Mouse (Mus musculus) intestine, postnatal 0 days (tissue): ENCODE measurements around the gene Cradd. TPM values are rescaled to one million over a fixed set of nuclear protein-coding genes. Genes with fewer than 3 reads are reported as not detected.

ENCODE experiments used
- ATAC-seq: fragments of 200-750 bp; cut with Nextera tagmentation; 2 replicates; pipeline ENCODE4 v1.8.0; 2017; ENCODE audit warnings: mild to moderate bottlenecking, moderate TSS enrichment, moderate library complexity
- H3K27ac ChIP-seq: fragments of 300-500 bp; sonication (generic); 2 replicates; pipeline ENCODE4 v1.5.1; 2014; ENCODE audit warnings: mild to moderate bottlenecking, low read depth, low read length, moderate library complexity
- H3K27me3 ChIP-seq: fragments of 300-500 bp; sonication (generic); replicated peaks from 2 replicates; pipeline ENCODE4 v1.6.1; 2014; ENCODE audit warnings: low read length, mixed read lengths; ENCODE audit not compliant: control insufficient read depth, insufficient read depth
- H3K36me3 ChIP-seq: fragments of 300-500 bp; sonication (generic); 2 replicates; pipeline ENCODE4 v1.6.1; 2014; ENCODE audit warnings: mild to moderate bottlenecking, moderate library complexity; ENCODE audit not compliant: control insufficient read depth, insufficient read depth
- H3K4me1 ChIP-seq: fragments of 300-500 bp; sonication (generic); replicated peaks from 2 replicates; pipeline ENCODE4 v1.6.1; 2014; ENCODE audit warnings: antibody characterized with exemption, low read length, mixed read lengths; ENCODE audit not compliant: control insufficient read depth, insufficient read depth
- H3K4me2 ChIP-seq: fragments of 300-500 bp; sonication (generic); replicated peaks from 2 replicates; pipeline ENCODE4 v1.6.1; 2014; ENCODE audit warnings: low read depth, mild to moderate bottlenecking, moderate library complexity
- H3K4me3 ChIP-seq: fragments of 300-500 bp; sonication (generic); 2 replicates; pipeline ENCODE4 v1.5.1; 2014; ENCODE audit warnings: low read depth, low read length
- H3K9ac ChIP-seq: fragments of 300-500 bp; sonication (generic); 2 replicates; pipeline ENCODE4 v1.6.1; 2014; ENCODE audit warnings: mild to moderate bottlenecking, low read depth, low read length
- H3K9me3 ChIP-seq: fragments of 300-500 bp; sonication (generic); 2 replicates; pipeline ENCODE4 v1.6.1; 2016; ENCODE audit warnings: mixed run types; ENCODE audit not compliant: control insufficient read depth
- CTCF ChIP-seq: sonication (generic); IDR thresholded peaks from 2 replicates; pipeline ENCODE4 v1.5.1; 2016; ENCODE audit warnings: low read depth, mild to moderate bottlenecking, control low read depth, antibody characterized with exemption, moderate library complexity
- WGBS: fragments of 180-500 bp; shearing (Covaris S2); extraction: QIAGEN DNeasy Blood & Tissue Kit; methylation state at CpG from one replicate; pipeline ENCODE4 v1.1.7; 2014; 5-methylcytosine and 5-hydroxymethylcytosine counted together
- polyA plus RNA-seq: library from polyadenylated mRNA; unstranded; fragments of >200 nt; fragmentation: Nextera tagmentation; extraction: Ambion mirVana; gene quantifications from 2 replicates; pipeline ENCODE4 v1.2.1, GENCODE M21; 2015

Gene Cradd
- polyA plus RNA-seq, 1 experiment from 2014 or later, result 12.5 TPM

DNA sequence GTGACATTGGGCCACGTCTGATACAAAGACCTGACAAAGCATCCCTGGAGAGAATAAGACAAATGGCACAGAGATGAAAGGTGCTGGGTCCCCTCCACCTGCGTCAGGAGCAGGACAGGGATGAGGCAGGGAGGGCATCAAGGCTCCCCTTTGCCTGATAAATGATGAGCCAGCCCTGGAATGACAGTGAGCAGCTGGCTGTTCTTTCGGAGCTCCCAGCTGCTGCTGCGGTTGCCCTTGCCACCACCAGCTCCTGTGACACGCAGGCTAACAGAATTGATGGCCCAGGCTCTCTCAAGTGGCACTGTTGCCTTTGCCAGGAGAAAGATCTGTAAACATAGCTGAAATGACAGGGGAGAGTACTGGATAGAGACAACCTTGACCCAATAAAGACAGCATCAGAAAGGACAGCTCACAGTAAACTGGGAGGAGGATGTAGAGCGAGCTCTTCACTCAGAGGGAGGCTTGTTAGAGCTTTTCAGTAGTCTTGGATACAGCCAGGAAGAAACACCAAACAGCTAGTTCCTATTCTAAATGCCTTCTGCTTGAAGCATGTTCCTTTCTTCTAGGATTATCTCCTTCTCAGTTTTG is 31.8 kb upstream of the Cradd start:
- WGBS, result 45% methylated on average over 6 of the region's 6 CpGs

DNA sequence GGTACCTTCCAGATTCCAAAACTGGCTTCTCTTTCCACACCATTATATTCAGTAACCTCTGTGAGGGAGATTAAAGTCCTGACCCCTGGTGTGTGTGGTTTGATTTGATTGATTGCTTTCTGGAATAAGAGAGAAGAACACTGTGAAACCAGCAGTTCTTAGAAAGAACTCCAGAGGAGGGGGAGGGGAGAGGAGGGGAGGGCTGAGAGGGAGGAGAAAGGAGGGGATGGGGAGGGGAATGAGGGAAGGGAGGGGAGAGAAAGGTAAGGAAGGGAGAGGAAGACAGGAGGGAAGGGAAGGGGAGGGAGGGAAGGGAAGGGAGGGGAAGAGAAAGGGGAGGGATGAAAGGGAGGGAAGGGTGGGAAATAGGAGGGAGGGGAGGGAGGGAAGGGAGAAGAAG is 30.7 kb upstream of the Cradd start:
- Histone ChIP-seq H3K27ac (no peak overlapping the region), H3K27me3 (no peaks in the 10 kb centered on the region), H3K9me3 (no peaks in the 10 kb centered on the region), H3K36me3 (no peaks in the 10 kb centered on the region), H3K4me1 (no peaks in the 10 kb centered on the region), H3K4me3 (no peak overlapping the region), H3K4me2 (no peak overlapping the region), H3K9ac (no peak overlapping the region)
- no peak for ATAC-seq
- no peak for TF ChIP-seq CTCF

More for the DNA sequence above, 31.8 kb upstream of the Cradd start:
- Histone ChIP-seq H3K36me3 (no peaks in the 10 kb centered on the region), H3K4me1 (no peaks in the 10 kb centered on the region), H3K4me2 (no peak overlapping the region), H3K4me3 (no peak overlapping the region), H3K9me3 (no peaks in the 10 kb centered on the region), H3K27ac (no peak overlapping the region), H3K27me3 (no peaks in the 10 kb centered on the region), H3K9ac (no peak overlapping the region)
- ATAC-seq, result no peak
- no peak for TF ChIP-seq CTCF

DNA sequence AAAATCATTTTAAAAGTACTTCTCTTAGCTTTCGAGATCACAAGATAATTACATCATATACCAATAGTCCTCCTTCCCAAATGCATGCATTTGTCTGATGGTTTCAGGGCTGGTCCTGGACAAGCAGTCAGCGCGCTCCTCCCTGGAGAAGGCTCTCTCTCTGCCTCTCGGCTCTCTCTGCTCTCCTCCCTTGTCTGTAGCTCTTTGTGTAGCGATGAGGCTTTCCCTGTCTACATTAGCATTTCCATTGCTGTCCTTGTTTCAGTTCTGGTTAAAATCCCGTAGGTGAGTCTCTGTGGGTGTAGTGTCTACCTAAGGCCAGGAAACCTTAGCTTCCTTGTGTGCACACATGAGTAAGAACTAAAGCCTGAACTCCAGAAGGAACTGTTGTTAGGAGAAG is 30.1 kb upstream of the Cradd start:
- 89% methylated on average over 6 of the region's 6 CpGs for WGBS
- Histone ChIP-seq H3K4me3 (no peak overlapping the region), H3K27me3 (no peaks in the 10 kb centered on the region), H3K4me2 (no peak overlapping the region), H3K9ac (no peak overlapping the region), H3K27ac (no peak overlapping the region), H3K4me1 (no peaks in the 10 kb centered on the region), H3K36me3 (no peaks in the 10 kb centered on the region), H3K9me3 (no peaks in the 10 kb centered on the region)
- no peak for TF ChIP-seq CTCF
- ATAC-seq, result no peak

DNA sequence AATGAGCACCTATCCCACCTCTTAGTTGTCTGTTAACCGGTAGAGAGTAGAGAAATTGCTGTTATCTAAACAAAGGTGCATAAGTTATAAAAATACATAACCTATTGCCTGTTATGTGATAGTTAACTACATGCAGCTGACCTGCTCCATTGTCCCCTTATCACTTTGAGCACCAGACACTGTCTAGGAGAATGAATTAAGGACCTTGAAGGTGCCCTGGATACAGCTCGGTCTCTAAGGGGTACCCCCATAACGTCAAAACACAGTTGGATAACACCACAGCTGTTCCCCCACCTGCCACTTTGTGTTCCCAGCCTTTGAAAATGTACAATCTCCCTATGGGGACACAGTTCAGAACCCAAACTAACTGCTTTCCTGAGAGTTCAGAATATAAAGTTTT is 24.5 kb upstream of the Cradd start:
- Histone ChIP-seq H3K36me3 (no peaks in the 10 kb centered on the region), H3K27me3 (no peaks in the 10 kb centered on the region), H3K9me3 (no peaks in the 10 kb centered on the region), H3K4me2 (no peak overlapping the region; the same call in 1 of the 2 replicates), H3K27ac (no peak overlapping the region), H3K4me1 (no peaks in the 10 kb centered on the region), H3K4me3 (no peak overlapping the region), H3K9ac (no peak overlapping the region)
- WGBS, result 37% methylated on average over 3 of the region's 3 CpGs
- peak; percentile 93 for ATAC-seq
- TF ChIP-seq CTCF, result no peak

DNA sequence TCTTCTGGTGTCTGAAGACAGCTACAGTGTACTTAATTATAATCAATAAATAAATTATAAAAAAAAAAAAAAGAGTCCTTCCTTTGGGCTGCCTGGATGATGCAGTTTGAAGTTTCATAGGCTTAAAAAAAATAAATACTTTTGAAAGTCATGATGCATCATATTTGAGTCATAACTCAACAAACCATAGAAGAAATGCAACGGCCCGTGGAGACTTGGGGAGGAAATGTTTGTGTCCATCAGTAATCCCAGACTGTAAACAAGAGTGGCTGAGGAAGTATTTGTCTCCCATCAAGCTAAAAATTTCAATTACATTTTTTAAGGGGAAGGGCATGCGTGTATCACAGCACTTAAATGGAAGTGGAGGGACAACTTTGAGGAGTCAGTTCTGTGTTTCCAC is 23.8 kb upstream of the Cradd start:
- TF ChIP-seq CTCF, result no peak
- Histone ChIP-seq H3K4me1 (no peaks in the 10 kb centered on the region), H3K36me3 (no peaks in the 10 kb centered on the region), H3K27ac (no peak overlapping the region), H3K4me2 (no peak overlapping the region), H3K9ac (no peak overlapping the region), H3K27me3 (no peaks in the 10 kb centered on the region), H3K4me3 (no peak overlapping the region), H3K9me3 (no peaks in the 10 kb centered on the region)
- WGBS, result 79% methylated on average over 3 of the region's 3 CpGs
- no peak for ATAC-seq

DNA sequence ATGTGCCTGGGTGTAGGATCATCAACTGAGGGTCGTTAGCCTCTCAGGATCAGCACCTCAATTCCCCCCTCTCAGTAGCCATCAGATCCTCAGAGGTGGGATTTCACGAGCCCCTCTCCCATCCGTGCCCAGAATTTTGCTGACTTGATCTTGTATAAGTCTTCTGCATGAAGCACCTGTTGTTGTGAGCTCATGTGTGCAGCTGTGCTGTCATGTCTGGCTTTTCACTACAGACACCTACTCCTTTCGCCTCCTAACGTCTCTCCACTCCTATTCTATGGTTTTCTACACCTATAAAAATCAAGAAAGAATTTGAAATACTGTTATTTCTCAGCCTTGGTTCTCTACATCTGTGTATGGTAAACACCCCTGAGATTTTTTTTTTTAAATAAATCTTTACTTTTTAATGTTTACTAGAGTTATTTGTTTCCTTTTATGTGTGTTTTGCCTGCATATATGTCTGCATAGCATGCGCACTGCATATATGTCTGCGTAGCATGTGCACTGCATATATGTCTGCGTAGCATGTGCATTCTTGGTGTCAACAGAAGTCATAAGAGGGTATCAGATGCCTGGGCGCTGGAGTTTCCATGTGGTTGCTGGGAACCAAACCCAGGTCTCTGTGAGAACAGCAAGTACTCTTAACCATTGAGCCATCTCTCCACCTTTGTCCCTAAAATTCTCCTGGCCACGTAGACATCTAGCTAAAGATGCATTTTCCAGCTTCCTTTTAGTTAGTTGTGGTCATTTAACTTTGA is 19.1 kb upstream of the Cradd start:
- Histone ChIP-seq H3K4me3 (no peak overlapping the region), H3K27me3 (no peaks in the 10 kb centered on the region), H3K4me1 (no peaks in the 10 kb centered on the region), H3K27ac (no peak overlapping the region), H3K36me3 (no peaks in the 10 kb centered on the region), H3K9ac (no peak overlapping the region), H3K9me3 (no peaks in the 10 kb centered on the region), H3K4me2 (no peak overlapping the region)
- WGBS, result 86% methylated on average over 10 of the region's 10 CpGs
- ATAC-seq, result no peak
- TF ChIP-seq CTCF, result no peak
